Mouse (Mus musculus): Measurements from ENCODE around the gene Hnrnpab. TPM values are rescaled to one million over a fixed set of nuclear protein-coding genes. Genes with fewer than 3 reads are reported as not detected.
A peak's percentile ranks its signal among the peaks of the same experiment; 100 is the strongest.
"Not testable (repeated sequence)": the region's sequence is repeated elsewhere in the genome, so short reads cannot be mapped to it uniquely, and the experiment has no call there.

The Hnrnpab gene
- polyA plus RNA-seq, 1 experiment from 2014 or later: 191 TPM

GRCm38 (mm10) chr11:51615129-51615528 is 8.5 kb upstream of the Hnrnpab start:
- WGBS: 9% methylated on average over 7 of the region's 7 CpGs
- peak overlapping the region; percentile 70 for H3K4me2 ChIP-seq (replicated peaks; ENCODE audit: low read depth)
- H3K27me3 ChIP-seq (replicated peaks; ENCODE audit: control insufficient read depth, insufficient read depth, low read length): no peaks in the 10 kb centered on the region
- no peaks in the 10 kb centered on the region for H3K36me3 ChIP-seq (ENCODE audit: control insufficient read depth, insufficient read depth)
- no peaks in the 10 kb centered on the region for H3K9me3 ChIP-seq (ENCODE audit: control insufficient read depth)
- no peak for TF ChIP-seq CTCF (IDR thresholded peaks at IDR 0.05; ENCODE audit: low read depth)
- H3K4me1 ChIP-seq (replicated peaks; ENCODE audit: control insufficient read depth, insufficient read depth, low read length): peaks cover 3% of the 10 kb centered on the region; the same call in 1 of the 2 replicates
- H3K9ac ChIP-seq (ENCODE audit: low read depth, low read length): peak overlapping the region; percentile 53
- H3K4me3 ChIP-seq (ENCODE audit: low read depth, low read length): peak overlapping the region; percentile 32
- peak overlapping the region; percentile 91 for H3K27ac ChIP-seq (ENCODE audit: low read depth, low read length)
- peak; percentile 58 for ATAC-seq

DNA sequence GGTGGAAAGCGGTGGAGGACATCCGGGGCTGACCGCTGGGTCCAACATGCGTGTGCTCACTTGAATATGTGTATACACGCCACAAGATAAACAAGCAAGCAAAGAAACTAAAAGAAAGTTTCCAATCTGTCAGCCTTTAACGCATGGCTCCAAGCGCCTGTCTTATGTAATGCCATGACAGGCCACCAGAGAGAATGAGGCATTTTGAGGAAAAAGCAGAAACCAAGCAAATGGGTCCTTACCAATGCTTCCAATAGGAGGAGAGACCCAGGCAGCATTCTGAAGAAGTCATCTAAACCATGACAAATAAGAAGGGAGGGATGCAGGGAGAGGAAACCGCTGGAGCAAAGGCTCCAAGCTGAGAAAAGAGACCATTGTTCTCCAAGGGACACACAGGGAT is 7.6 kb upstream of the Hnrnpab start:
- Histone ChIP-seq H3K4me1 (replicated peaks; ENCODE audit: control insufficient read depth, insufficient read depth, low read length) (peaks cover 6% of the 10 kb centered on the region; the same call in 1 of the 2 replicates), H3K9me3 (ENCODE audit: control insufficient read depth) (no peaks in the 10 kb centered on the region), H3K27me3 (replicated peaks; ENCODE audit: control insufficient read depth, insufficient read depth, low read length) (no peaks in the 10 kb centered on the region), H3K4me2 (replicated peaks; ENCODE audit: low read depth) (no peak overlapping the region), H3K27ac (ENCODE audit: low read depth, low read length) (0 out of 2 replicates have a peak overlapping the region, but pooled peaks have one; percentile 91), H3K36me3 (ENCODE audit: control insufficient read depth, insufficient read depth) (no peaks in the 10 kb centered on the region), H3K9ac (ENCODE audit: low read depth, low read length) (no peak overlapping the region), H3K4me3 (ENCODE audit: low read depth, low read length) (no peak overlapping the region)
- peak; percentile 27 for TF ChIP-seq CTCF (IDR thresholded peaks at IDR 0.05; ENCODE audit: low read depth)
- WGBS: 74% methylated on average over 8 of the region's 8 CpGs
- no peak for ATAC-seq

- not testable (repeated sequence) for H3K27ac ChIP-seq (ENCODE audit: low read depth, low read length); H3K9ac ChIP-seq (ENCODE audit: low read depth, low read length); H3K4me2 ChIP-seq (replicated peaks; ENCODE audit: low read depth); H3K4me3 ChIP-seq (ENCODE audit: low read depth, low read length); H3K27me3 ChIP-seq (replicated peaks; ENCODE audit: control insufficient read depth, insufficient read depth, low read length); H3K9me3 ChIP-seq (ENCODE audit: control insufficient read depth); ATAC-seq; H3K36me3 ChIP-seq (ENCODE audit: control insufficient read depth, insufficient read depth)
- 73% methylated on average over 5 of the region's 5 CpGs for WGBS
- H3K4me1 ChIP-seq (replicated peaks; ENCODE audit: control insufficient read depth, insufficient read depth, low read length): peaks cover 11% of the 10 kb centered on the region; the same call in 1 of the 2 replicates
Measured at GRCm38 (mm10) chr11:51609940-51610339, 3.3 kb upstream of the Hnrnpab start.

- no peak for ATAC-seq
- no peaks in the 10 kb centered on the region for H3K27me3 ChIP-seq (replicated peaks; ENCODE audit: control insufficient read depth, insufficient read depth, low read length)
- 56% methylated on average over 3 of the region's 3 CpGs for WGBS
- 0 out of 2 replicates have a peak, but pooled peaks cover 8% of the 10 kb centered on the region for H3K4me1 ChIP-seq (replicated peaks; ENCODE audit: control insufficient read depth, insufficient read depth, low read length)
- no peak overlapping the region for H3K4me3 ChIP-seq (ENCODE audit: low read depth, low read length)
- H3K9me3 ChIP-seq (ENCODE audit: control insufficient read depth): no peaks in the 10 kb centered on the region
- H3K9ac ChIP-seq (ENCODE audit: low read depth, low read length): no peak overlapping the region
- H3K27ac ChIP-seq (ENCODE audit: low read depth, low read length): no peak overlapping the region
- H3K36me3 ChIP-seq (ENCODE audit: control insufficient read depth, insufficient read depth): peaks cover 4% of the 10 kb centered on the region
- peak overlapping the region; percentile 7; the same call in 1 of the 2 replicates for H3K4me2 ChIP-seq (replicated peaks; ENCODE audit: low read depth)
- no peak for TF ChIP-seq CTCF (IDR thresholded peaks at IDR 0.05; ENCODE audit: low read depth)
Measured at GRCm38 (mm10) chr11:51609266-51609909, 2.7 kb upstream of the Hnrnpab start.

DNA sequence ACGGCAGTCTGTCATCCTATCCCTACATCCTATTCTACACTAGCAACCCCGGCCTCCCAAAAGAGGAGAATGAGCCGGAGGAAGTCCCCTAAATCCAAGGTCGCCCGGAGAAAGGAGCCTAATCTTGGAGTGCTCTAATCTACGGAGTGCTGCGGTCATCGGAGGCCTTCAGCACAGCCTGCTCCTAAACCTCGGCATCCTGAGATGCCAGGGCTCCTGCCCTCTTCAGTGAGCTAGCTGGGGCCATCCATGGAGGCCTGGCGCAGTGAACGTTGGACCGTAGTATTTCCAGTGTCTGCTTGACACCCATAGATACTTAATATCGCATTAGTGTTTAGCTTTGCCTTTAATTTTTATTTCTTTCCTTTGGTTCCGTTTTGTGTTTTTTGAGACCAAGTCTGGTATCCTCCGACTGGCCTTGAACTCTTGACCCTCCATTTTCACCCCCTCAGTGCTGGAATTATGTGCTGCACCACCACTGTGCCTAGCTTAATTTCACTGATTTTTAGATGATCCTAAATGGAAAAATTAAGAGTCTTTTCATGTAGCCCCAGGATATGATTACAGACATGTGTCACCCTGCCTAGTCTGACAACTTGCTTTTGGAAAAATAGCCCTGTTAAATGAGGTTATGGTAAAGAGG is 570 bp upstream of the Hnrnpab start:
- Histone ChIP-seq H3K36me3 (ENCODE audit: control insufficient read depth, insufficient read depth) (peaks cover 24% of the 10 kb centered on the region), H3K4me3 (ENCODE audit: low read depth, low read length) (peak overlapping the region; percentile 97), H3K27ac (ENCODE audit: low read depth, low read length) (peak overlapping the region; percentile 97), H3K4me2 (replicated peaks; ENCODE audit: low read depth) (peak overlapping the region; percentile 84), H3K9me3 (ENCODE audit: control insufficient read depth) (no peaks in the 10 kb centered on the region), H3K27me3 (replicated peaks; ENCODE audit: control insufficient read depth, insufficient read depth, low read length) (no peaks in the 10 kb centered on the region), H3K4me1 (replicated peaks; ENCODE audit: control insufficient read depth, insufficient read depth, low read length) (0 out of 2 replicates have a peak, but pooled peaks cover 8% of the 10 kb centered on the region), H3K9ac (ENCODE audit: low read depth, low read length) (peak overlapping the region; percentile 100)
- 6% methylated on average over 15 of the region's 15 CpGs for WGBS
- TF ChIP-seq CTCF (IDR thresholded peaks at IDR 0.05; ENCODE audit: low read depth): no peak
- peak; percentile 21 for ATAC-seq

DNA sequence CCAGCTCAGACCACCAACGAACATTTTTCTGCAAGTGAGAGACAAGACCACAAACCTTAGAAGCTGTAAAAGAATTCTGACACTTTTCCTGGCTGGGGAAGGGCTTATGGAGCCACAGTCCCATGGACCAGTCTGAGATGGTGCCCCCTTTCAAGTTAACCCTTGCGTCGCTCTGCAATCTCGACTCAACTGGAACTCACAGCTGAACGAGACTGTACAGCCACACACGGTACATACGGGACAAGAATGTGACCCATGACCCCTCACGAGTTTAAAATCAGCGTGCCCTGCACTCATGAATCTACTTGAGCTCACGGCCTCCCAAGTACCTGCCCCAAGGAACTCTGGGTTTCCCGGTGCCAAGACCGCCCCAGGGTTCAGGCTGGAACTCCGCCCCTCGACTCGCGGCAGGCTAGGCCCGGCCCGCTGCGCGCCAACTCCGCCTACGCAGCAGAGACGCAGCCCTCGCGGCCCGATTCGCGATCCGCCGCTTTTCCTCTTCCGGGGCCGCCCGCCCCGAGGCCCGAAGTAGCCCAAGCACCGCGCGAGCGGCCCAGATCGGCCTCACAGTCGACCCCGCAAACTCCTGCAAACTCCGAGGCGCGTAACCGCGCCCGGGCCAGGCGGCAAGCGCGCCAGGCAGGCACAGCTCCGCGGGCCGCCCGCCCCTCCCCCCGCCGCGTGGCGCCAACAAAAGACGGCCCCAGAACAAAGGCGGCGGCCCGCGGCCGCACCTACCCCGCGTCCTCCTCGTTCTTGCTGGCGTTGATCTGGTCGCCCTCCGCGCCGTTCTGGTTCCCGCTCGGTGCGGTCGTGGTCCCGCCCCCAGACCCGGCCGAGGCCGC is 823 bp downstream of the Hnrnpab start:
- Histone ChIP-seq H3K4me1 (replicated peaks; ENCODE audit: control insufficient read depth, insufficient read depth, low read length) (0 out of 2 replicates have a peak, but pooled peaks cover 8% of the 10 kb centered on the region), H3K9ac (ENCODE audit: low read depth, low read length) (peak overlapping the region; percentile 100), H3K36me3 (ENCODE audit: control insufficient read depth, insufficient read depth) (peaks cover 38% of the 10 kb centered on the region), H3K27ac (ENCODE audit: low read depth, low read length) (peak overlapping the region; percentile 97), H3K4me2 (replicated peaks; ENCODE audit: low read depth) (peak overlapping the region; percentile 84), H3K4me3 (ENCODE audit: low read depth, low read length) (peak overlapping the region; percentile 97), H3K9me3 (ENCODE audit: control insufficient read depth) (no peaks in the 10 kb centered on the region), H3K27me3 (replicated peaks; ENCODE audit: control insufficient read depth, insufficient read depth, low read length) (no peaks in the 10 kb centered on the region)
- ATAC-seq: peak; percentile 84
- under 1% methylated on average over 74 of the region's 81 CpGs for WGBS
- no peak for TF ChIP-seq CTCF (IDR thresholded peaks at IDR 0.05; ENCODE audit: low read depth)

Data from intestine, postnatal 0 days (tissue).